8 mouse cellular contexts compared by ENCODE assay signal in the genomic region with DNA sequence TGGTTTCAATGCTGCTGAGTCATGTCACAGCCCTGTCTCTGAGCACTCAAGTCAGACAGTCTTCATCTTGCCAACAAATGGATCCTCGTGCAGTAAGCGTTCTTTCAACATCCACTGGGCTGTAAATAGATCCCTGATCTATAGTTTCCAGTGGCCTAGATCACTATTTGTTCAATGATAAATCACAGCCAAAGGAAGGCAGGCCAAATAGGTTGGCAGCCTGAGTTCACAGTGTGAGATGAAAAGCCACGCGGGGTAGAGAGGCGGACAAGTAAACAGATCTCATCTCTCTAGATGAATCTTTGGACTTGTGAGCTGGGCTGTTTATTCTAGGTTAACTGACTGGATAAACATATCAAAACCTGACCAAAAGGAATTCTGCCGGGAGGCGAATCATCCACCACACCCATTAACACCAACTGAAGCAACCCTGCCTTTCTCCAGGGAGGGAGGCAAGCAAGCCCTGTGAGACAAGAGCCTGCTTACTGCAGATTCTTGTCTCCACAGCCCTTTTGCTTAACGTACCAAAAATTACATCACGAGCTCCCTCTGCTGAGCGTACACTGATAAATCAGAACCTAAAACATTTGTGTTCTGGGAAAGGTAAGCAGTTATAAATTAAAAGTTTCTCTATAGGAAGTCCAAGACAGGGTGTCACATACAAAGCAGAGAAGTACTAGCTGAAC. TPM values are rescaled to one million over a fixed set of nuclear protein-coding genes. Genes with fewer than 3 reads are reported as not detected.
DNase-seq lines count a peak whose midpoint lies in the region; ATAC-seq lines count a peak whose summit lies in the region.
"Had no signal": no experiment of that assay in that cellular context is flagged by ENCODE, and none has a peak within 500 bp of the region (broad histone marks: within the 10 kb centered on the region; RNA-seq: fewer than 3 reads in every experiment).

No protein-coding gene starts in this region.

- no peak for ATAC-seq in intestine, embryonic 14.5 days (replicated peaks; ENCODE audit: low FRiP score, low TSS enrichment, low read depth)
- ATAC-seq in intestine, embryonic 15.5 days: no peak
- ATAC-seq in frontal cortex, adult (ENCODE audit: low TSS enrichment): peak; percentile 96
- no peak for ATAC-seq in megakaryocyte-erythroid progenitor cell, adult 5-6 weeks (replicated peaks; ENCODE audit: low FRiP score, low TSS enrichment, poor library complexity, severe bottlenecking)

- no peak overlapping the region for H3K4me3 ChIP-seq in intestine, embryonic 14.5 days (ENCODE audit: low read depth, low read length)
- H3K4me3 ChIP-seq in intestine, embryonic 15.5 days (replicated peaks): no peak overlapping the region
- H3K4me3 ChIP-seq: myocyte had no signal

- H3K4me1 ChIP-seq in intestine, embryonic 14.5 days (replicated peaks; ENCODE audit: control insufficient read depth, insufficient read depth, low read length): peaks cover 4% of the 10 kb centered on the region; the same call in 1 of the 2 replicates
- no peaks in the 10 kb centered on the region for H3K4me1 ChIP-seq in intestine, embryonic 15.5 days (replicated peaks)

- H3K36me3 ChIP-seq in intestine, embryonic 14.5 days (ENCODE audit: control insufficient read depth, insufficient read depth, low read length): no peaks in the 10 kb centered on the region
- no peaks in the 10 kb centered on the region for H3K36me3 ChIP-seq in intestine, embryonic 15.5 days

- H3K9me3 ChIP-seq in intestine, embryonic 14.5 days (ENCODE audit: control insufficient read depth, low read length): no peaks in the 10 kb centered on the region
- no peaks in the 10 kb centered on the region for H3K9me3 ChIP-seq in intestine, embryonic 15.5 days

- H3K9ac ChIP-seq in intestine, embryonic 14.5 days (ENCODE audit: low read length): no peak overlapping the region
- no peak overlapping the region for H3K9ac ChIP-seq in intestine, embryonic 15.5 days

- H3K4me2 ChIP-seq in intestine, embryonic 14.5 days (ENCODE audit: low read length): peak overlapping the region; percentile 20; the same call in 1 of the 2 replicates
- H3K4me2 ChIP-seq in intestine, embryonic 15.5 days (replicated peaks): no peak overlapping the region

- no peaks in the 10 kb centered on the region for H3K27me3 ChIP-seq in intestine, embryonic 14.5 days (replicated peaks; ENCODE audit: control insufficient read depth, insufficient read depth, low read length)
- H3K27me3 ChIP-seq in intestine, embryonic 15.5 days (replicated peaks): no peaks in the 10 kb centered on the region

- WGBS in intestine, embryonic 14.5 days: 18% methylated on average over 10 of the region's 10 CpGs
- 20% methylated on average over 10 of the region's 10 CpGs for WGBS in intestine, embryonic 15.5 days

- H3K27ac ChIP-seq in intestine, embryonic 14.5 days (ENCODE audit: low read depth): no peak overlapping the region
- no peak overlapping the region for H3K27ac ChIP-seq in intestine, embryonic 15.5 days

- peak; percentile 60 for DNase-seq in intestine, embryonic 14.5 days (ENCODE audit: low spot score)
- peak; percentile 24 for DNase-seq in adrenal gland, postnatal 14 days
- peak; percentile 20 to 49 for DNase-seq in layer of hippocampus, postnatal 25 days (ENCODE audit: extremely low spot score in 1 of 2, low spot score in 1 of 2)
- peak; percentile 59 for DNase-seq in right cerebral cortex, postnatal 14 days

RNA-seq across cellular contexts. Expression of gene Aox3, which starts 31.6 kb away (rescaled TPM):
- polyA plus RNA-seq in intestine, embryonic 14.5 days (2014; fragmentation: Nextera tagmentation; extraction: Ambion mirVana): 0.42 and 0.46 TPM in 2 replicates
- polyA plus RNA-seq in intestine, embryonic 15.5 days (2015; fragmentation: Nextera tagmentation; extraction: Ambion mirVana): 0.52 and 0.82 TPM in 2 replicates
- total RNA-seq in adrenal gland, postnatal 14 days (2021): 2.7 and 8.4 TPM in 2 replicates
- 1 to 10 TPM; 2.1 to 2.5 TPM for total RNA-seq in layer of hippocampus, postnatal 25 days (2021)
- total RNA-seq in megakaryocyte-erythroid progenitor cell, adult 5-6 weeks (2014; fragmentation: Nextera tagmentation): not detected in 2 replicates
- total RNA-seq in megakaryocyte-erythroid progenitor cell, adult 5-6 weeks (2017): not detected in 2 replicates
- polyA plus RNA-seq: myocyte had no signal
